Mouse (Mus musculus) telencephalon, adult 2 months (tissue): ENCODE measurements around the gene C1qb.
A peak's percentile ranks its signal among the peaks of the same experiment; 100 is the strongest.

Source experiments
- DNase-seq: peaks from one replicate; pipeline ENCODE4 v3.0.0-alpha.2; 2011; ENCODE audit warnings: low read depth, low spot score

The C1qb gene

DNA sequence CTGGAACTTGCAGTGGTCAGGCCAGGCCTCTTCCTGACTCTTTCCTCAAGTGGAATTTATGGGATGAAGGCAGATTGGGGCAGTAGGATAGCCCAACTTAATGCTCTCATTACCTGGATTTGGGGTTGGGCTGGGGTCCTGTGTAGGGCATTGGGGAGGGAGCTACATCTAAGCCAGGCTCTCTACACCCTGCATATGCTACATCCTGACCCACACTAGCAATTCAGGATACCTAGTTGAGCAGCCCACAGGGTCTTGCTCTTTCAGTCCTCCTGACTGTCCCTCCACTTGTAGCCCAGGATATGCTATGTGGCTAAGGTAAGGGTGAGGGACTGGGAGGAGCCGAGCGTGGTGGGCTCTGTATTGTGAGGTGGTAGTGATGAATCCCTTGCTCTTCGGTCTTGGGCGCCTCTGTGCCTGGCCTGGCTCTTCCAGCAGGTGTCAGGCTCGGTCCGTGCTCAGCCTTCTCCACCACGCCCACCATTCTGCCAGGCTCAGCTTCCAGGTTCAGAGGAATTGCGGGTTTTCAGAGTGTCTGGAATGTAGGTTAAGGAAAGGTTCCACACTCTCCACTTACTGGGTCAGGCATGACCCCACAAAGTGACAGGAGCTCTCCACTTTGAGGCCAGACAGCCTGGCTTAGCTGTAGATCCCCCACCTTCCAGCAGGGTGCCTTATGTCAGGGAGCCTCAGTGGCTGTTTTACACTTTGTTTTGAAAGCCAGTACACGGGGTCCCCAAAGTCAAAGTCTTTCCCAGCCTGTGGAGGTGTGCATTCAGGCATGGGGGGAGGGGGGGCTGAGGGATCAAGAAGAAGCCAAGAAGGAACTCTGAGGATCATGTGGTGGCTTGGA lies 7.9 kb upstream of the C1qb start:
- DNase-seq, result no peak

DNA sequence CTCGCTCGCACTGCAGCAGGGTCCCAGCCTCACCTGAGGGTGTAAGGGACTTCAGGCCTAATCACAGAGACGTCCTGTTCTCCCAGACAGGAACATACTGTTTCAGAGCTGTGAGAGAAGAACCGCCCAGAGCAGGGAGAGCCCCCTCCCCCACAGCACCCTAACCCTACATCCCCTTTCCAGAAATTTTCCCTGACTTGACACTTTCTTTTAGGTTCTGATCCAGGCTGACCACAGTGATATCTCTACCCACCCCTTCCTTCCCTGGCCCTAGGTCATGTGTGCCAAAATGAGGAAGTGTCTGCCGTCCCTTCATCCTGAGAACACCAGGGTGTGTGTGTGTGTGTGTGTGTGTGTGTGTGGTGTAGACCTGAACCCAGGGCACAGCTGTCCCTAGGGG lies 6.8 kb upstream of the C1qb start, which contains the start of gene C1qc:
Gene C1qc (minus strand): TSS at position 255 of the 400 bp plus-strand sequence.
- peak; percentile 63 for DNase-seq

DNA sequence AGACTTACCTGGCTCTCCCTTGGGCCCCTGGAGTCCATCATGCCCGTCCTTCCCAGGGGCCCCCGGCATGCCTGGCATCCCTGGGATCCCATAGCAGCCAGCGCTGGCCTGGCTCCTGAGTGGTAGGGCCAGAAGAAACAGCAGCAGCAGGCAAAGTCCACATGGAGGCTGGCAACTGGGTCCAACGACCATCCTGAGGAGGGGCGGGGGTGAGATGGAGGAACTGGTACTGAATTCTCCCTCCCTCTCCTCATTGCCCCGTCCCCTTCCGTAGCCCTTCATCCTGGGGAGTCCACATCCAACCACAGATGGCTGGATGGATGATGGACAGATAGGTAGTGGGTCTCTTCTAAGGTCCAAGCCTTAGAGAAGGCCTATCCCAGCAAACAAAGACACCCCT lies 6.4 kb upstream of the C1qb start:
- DNase-seq, result no peak

DNA sequence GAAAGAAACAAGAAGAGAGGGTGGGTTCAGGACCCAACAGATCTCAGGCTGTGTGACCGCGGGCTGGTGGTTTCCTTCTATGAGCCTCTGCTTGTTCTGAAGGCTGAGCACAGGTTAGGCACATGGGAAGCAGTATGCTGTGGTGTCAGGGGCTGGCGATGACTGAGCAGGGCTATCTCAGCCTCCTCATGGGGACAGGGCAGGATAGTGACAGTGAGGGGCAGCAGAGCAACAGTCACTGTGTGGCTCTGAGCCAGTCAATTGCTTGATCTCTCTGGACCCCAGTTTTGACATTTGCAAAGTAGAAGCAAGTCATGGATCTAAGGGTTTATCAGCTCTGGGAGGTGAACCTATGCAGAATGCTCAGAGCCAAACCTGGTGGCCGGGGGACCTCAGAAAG lies 5.1 kb upstream of the C1qb start:
- no peak for DNase-seq

DNA sequence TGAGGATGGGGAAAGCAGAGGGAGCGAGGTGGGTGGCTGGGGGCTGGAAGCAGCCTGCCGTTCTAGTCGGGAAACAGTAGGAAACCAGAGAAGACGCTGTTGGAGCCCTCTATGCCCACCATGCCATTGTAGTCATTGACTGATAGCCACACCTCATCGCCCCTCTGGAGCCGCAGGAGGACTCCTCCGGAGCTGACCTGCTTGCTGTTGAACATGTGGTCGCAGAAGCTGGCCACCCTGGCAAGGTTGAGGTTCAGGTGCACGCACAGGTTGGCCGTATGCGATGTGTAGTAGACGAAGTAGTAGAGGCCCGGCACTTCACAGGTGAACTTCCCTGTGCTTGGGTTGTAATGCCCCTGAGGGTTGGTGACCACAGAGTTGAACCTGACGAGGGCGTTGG lies 4.0 kb upstream of the C1qb start:
- no peak for DNase-seq

DNA sequence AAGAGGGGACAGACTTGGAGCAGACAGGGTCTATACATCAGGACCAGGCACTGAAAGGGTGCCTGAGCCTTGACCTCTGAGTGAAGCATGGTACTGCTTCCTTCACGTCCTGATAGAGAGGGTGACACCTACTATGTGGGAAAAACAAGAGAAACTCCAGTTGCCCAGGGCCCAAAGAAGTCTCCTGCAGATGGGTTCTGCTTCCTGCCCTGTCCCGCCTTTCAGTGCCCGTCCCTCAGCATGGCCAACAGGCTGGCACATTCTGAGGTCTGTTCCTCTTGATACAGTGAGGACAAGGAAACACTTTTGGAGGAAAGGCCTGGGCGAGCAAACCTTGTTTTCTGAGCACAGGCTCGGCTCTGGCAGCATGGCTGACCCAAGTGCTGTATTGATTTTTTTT lies 1.7 kb upstream of the C1qb start:
- DNase-seq, result no peak

DNA sequence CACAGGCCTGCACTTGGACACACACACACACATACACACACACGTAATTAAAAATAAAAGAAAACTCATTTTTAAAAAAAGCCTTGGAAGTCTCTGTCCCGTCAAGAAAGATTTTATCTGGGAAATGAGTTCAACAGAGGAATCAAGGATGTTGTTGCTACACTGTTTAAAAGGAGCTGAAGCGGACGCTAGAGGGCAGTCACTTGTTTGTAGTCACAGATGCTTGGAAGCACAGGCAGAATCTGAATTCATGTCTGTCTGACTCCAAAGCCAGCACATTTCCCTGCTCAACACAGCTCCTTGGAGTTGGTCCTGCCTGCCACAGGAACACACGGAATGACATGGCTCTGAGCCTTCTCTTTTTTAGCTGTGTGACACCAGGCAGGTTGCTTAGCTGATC lies 7.4 kb downstream of the C1qb start:
- DNase-seq, result no peak

DNA sequence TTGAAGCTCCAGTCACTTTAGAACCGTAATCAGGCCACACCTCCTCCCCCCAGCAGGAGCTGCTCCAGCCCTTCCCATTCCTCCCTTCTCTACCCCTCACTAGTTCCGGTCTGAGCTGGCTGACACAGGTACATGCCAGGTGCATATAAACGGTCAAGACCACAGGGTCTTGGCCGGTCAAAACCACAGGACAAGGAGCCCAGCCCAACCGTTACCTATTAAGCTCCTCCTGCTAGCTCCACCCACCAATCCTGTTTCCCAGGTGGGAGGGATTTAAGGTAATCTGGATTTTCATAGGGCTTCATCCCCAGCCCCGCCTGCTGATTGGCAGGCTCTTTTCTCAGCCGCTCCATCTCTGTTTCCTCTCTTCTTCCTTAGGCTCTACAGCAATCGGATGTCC lies 7.8 kb downstream of the C1qb start:
- DNase-seq, result no peak

DNA sequence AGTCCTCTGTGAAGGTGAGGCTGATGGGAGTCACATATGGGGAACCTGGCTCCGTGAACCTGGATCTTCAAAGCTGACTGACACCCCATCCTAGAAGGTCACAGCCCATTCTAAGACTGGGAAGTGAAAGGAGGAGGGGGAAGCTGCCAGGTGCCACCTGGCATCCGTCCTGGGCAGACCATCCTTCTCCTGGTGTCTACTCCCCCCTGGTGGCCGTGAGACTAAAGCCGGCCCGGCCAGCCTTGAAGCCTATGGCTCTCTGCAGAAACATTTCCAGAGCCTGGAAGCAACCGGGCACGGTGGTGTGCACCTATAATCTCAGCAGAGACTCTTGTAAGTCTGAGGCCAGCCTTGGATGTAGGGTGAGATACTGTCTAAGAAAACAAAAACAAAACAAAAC lies 9.0 kb downstream of the C1qb start:
- DNase-seq, result no peak

DNA sequence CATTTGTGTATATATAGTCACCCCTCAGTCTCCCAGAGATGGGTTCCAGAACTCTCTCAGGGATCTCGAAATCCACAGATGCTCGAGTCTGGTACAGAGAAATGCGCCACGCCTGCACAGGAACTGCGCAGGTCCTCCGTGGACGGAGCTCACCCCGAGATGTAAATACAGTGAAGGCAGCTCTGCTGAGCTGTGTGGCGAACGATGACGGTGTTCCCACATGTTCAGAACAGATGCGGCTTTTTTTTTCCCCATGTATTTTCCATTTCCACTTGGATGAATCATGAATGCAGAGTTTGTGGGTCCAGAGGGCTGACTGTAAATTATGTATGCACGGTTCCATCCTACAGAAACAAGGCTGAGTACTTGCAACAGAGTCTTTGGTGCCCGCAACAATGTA lies 11.0 kb downstream of the C1qb start:
- DNase-seq, result no peak

DNA sequence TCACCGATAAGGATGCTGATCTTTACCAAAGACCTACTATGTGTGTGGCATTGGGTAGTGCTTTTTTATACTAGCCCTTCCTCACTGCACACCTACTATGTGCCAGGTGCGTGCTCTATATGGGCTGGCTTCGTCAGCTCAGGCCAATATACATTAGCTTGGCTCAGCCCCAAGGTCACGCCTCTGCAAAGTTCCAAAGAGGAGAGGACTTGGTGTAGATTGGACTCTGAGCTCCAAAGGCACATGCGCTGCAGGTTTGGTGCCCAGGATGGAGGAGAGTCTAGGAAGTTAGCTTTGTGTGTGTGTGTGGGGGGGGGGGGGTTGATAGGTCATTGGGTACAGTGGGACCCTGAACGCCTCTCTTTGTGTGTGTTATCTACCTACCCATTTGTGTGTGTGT lies 17.6 kb downstream of the C1qb start:
- no peak for DNase-seq

DNA sequence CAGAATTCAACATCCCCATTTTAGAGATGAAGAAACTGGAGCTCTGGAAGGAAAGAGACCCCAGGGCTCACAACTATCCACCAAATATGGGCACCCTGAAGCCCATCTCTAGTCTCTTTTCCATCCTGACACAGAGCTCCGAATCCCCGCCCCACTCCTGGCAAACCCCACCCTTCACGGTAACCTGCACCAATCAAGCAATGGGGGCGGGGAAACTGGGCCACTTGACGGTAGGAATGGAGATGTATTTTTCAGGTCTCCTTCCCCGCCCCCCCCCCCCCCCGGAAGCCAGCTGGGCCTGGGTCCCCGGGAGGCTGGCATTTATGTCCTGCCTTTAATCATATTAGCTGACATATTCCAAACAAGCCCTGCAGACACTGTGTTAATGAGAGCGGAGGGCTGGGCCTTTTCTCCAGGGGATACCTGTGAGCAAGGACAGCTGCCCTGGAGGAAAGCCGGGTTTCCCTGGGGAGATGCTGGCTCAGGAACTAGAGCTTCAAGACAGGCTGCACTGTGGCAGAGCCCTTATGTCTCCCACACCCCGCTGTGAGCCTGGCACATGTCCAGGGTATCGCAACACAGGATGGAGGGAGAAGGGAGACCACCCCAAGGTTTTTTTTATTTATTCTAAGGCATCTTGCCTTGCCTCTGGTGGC lies 18.2 kb downstream of the C1qb start:
- no peak for DNase-seq

DNA sequence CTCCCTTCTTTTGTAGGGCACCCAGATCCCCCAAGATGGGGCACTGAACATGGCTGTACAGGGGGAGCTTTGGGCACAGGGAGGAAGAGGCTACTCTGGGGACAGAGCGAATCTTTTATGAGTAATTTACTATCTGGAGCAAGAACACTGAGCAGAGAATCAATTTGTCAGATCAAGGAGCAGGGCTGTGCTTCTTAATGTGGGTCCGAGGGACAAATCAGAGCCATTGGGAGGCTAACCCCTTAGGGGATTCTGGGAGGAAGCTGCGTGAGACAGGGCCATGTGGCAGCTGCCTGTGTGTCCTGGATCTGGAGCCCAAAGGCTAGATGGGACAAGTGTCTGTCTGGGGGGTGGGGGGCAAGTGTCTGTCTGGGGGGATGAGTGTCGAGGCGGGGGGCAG lies 20.5 kb downstream of the C1qb start:
- no peak for DNase-seq

DNA sequence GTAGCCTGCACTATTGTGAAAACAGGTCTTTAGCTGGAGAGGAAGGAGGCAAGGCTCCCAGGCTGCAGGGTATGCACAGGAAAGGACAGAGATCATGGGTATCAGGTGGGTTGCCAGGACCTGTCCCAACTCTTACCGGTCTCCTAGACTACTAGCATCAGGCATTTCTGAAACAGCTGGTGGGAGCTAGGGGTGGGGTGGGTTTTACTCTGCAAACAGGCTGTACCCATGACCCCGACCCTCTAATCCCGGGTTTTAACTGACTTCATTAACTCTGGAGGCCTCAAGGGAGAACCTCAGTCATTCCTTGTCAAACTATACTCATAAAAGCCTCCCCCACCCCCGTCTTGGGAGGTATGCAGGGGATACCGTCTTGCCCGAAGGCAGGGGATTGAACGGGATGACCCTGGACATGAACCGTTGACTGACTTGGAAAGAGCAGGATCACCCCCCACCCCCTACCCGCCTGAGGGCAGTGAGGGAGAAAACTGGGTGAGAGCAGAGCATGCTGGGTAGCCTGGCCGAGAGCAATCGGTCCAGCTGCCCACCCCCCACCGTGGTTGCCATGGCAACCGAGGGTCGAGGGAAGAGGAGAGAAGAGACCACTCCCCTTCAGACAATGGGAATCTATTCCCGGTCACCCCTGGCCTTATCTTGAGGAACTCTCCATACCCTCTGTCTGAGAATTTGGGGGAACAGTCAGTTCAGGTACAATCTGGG lies 21.1 kb downstream of the C1qb start:
- DNase-seq, result no peak

DNA sequence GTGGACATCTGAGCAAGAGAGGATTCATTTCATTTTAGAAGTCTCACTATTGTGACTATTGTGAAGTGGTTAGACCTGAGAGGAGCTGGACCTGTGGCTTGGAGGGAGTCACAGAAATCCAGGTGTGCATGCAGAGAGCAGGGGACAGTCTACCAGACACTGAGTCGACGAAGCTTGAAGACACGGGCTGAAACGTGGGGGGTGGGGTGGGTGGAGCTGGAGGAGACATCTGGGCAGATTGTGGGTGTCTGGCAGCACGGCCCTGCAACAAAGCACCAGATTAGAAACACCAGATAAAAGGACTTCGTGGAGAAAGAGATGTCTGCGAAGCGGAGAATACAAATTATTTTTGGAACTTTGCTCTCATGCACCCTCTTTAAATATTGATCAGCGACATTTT lies 22.5 kb downstream of the C1qb start:
- no peak for DNase-seq

DNA sequence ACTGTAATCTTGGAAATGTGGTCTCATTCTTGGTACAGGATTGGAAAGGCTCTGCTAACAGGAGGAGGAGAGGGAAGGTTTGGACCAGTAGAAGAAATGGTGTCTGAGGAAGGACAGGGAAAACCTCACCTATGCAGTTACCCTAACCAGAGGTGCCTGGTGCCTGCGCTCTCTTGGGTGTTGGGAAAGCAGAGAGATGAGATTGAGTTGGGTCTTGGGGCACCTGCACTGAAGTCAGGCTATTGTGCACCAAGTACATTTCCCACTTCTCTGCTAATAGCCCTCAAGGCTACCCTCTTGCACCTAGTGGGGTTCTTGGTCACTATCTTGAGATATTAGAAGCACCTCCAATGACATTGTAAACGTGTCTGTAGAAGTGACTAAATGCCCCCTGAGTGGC lies 23.6 kb downstream of the C1qb start:
- DNase-seq, result no peak

DNA sequence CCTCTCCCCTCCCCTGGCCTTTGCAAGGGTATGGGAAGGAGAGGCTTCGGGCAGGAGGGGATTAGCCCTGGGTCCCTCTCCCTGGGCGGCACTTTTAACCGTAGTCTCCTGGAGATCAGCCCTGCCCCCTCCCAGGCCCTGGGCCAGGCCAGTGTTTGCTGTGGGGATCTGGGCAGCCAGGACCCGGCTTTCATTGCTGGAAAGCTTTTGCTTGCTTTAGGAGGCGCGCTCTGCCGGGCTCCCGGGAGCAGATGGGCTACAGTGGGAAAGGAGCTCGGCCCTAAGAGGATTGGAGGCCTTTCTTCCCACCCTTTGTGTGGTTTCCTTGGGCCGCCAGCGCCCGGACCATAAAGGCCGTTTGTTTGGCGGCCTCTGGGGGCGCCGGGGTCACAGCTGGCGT lies 24.2 kb downstream of the C1qb start:
- no peak for DNase-seq

DNA sequence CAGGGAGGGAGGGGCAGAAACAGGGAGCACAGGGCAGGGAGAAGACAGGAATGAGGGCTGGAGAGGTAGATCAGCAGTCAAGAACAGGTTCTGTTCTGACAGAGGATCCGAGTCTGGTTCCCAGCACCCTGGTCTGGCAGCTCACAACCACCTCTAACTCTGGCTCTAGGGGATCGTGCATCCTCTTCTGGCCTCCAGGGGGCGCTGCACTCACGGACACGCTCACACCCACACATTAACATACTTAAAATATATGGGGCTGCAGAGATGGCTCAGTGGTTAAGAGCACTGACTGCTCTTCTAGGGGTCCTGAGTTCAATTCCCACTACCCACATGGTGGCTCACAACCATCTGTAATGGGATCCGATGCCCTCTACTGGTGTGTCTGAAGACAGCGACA lies 26.0 kb downstream of the C1qb start:
- no peak for DNase-seq

DNA sequence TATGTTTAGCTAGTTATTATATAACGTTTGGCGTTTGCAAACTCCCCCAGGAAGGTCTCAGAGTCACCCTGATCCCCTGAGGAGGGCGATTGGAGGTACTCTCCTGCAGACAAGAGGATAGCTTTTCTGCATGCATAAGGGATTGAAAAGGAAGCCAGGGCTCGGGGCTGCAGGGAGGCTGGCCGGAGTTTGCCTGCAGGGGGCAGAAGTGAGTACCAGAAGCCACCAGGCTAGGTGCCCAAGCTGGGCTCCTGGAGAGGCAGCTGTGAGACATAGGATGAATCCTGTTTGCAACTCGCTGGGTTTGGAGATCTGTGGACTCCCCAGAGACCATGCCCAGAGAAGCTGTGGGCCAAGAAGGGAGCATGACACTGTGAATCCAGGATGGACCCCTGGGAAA lies 30.9 kb downstream of the C1qb start:
- DNase-seq, result no peak

DNA sequence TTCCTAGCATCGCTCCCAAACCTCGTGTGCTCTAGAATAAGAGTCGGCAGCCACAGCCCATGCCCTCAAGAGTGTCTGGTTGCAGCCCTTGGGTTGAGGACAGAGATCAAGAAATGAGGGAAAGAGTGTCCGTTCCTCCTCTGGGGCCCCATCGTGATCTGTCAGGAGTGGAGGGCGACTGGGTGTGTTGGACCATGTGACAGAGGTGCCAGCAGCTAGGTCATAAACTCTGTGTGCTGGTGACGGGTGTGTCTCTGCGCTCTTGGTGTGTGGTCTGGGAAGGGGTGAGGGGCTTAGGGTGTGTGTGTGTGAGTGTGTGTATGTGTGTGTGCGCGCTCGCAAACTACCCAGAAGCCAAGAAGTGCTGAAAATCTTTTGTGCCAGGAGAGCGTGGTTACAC lies 33.0 kb downstream of the C1qb start:
- no peak for DNase-seq

DNA sequence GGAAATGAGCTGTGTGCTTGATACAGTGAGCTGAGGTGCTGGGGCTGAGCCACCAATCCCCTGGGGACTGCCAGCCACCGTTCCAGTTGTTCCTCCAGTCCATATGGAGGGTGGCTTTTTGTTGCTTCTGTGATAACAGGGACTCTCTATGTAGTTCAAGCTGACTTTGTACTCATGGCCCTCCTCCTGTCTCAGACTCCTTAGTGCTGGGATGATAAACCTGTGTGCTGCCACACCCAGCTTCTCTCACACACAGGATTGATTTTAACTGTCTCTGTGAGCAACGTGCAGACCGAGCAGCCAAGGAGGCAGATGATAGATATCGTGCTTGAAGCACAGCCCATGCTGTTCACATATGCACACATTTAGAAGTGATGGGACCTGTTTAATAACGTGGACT lies 33.9 kb downstream of the C1qb start:
- no peak for DNase-seq

DNA sequence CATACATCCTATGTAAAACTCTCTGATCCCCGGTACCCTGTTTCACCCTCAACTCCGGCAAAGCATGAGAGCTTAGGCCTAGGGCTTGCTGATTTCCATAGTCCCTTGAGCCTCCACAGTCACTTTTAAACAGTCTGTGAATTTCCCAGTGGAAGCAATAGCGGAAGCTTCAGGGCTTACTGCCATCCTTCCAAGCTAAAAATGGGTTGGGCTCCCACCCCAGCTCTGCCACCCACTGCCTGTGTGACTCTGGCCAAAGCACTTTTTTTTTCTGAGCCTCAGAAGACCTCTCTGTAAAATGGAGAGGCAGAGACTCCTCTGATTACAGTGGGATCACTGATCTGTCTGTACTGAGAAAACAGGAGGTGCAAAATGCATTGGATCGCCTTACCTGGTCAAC lies 37.4 kb downstream of the C1qb start:
- DNase-seq, result peak; percentile 52

DNA sequence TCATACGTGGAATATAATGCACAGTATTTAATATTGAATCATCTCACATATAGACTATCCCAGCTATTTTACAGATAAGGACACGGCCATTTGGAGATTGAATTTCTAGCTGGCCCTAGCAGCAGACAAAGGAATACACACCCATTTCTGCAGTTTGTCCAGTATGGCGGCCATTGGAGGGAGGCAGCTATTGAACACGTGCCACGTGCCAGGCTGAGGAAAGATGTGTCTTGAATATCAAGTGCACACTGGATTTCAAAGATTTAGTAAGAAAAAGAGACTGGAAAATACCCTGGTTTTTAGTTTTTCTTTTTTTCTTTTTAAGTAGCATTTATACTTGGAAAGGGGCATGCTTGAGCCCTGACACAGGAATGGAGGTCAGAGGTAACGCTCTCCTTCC lies 38.8 kb downstream of the C1qb start:
- no peak for DNase-seq
